ENCODE assay signal across 23 mouse cellular contexts in genomic region chr1:179023486-179023885, GRCm38 (mm10).
DNase-seq lines count a peak whose midpoint lies in the region; ATAC-seq and TF ChIP-seq lines count a peak whose summit lies in the region.
"Had no signal": no experiment of that assay in that cellular context is flagged by ENCODE, and none has a peak within 500 bp of the region (broad histone marks: within the 10 kb centered on the region; RNA-seq: fewer than 3 reads in every experiment).

No protein-coding gene starts in this region.

- no peak for TF ChIP-seq POLR2A in limb, embryonic 14.5 days (IDR thresholded peaks at IDR 0.05; ENCODE audit: borderline replicate concordance, extremely low read depth, insufficient read depth, insufficient read length)

- no peak overlapping the region for H3K4me2 ChIP-seq in embryonic facial prominence, embryonic 11.5 days (ENCODE audit: low read depth, low read length)
- no peak overlapping the region for H3K4me2 ChIP-seq in limb, embryonic 13.5 days (replicated peaks)
- no peak overlapping the region for H3K4me2 ChIP-seq in limb, embryonic 14.5 days (replicated peaks; ENCODE audit: low read depth, low read length, severe bottlenecking)
- H3K4me2 ChIP-seq: embryonic facial prominence, embryonic 15.5 days; forebrain, embryonic 12.5 days; forebrain, embryonic 15.5 days; hindbrain, embryonic 12.5 days; hindbrain, embryonic 15.5 days had no signal

- ATAC-seq in embryonic facial prominence, embryonic 11.5 days (replicated peaks; ENCODE audit: insufficient number of reproducible peaks, low FRiP score, low TSS enrichment, low read depth): no peak
- 0 out of 2 replicates have a peak, but pooled peaks have one; percentile 24 for ATAC-seq in limb, embryonic 13.5 days (ENCODE audit: low FRiP score, low read depth)
- no peak for ATAC-seq in limb, embryonic 14.5 days (ENCODE audit: low FRiP score, low read depth)
- ATAC-seq: forebrain, embryonic 15.5 days; Patski had no signal

- H3K27ac ChIP-seq in embryonic facial prominence, embryonic 11.5 days (replicated peaks; ENCODE audit: low read depth, low read length): no peak overlapping the region
- H3K27ac ChIP-seq in embryonic facial prominence, embryonic 10.5 days (replicated peaks): no peak overlapping the region
- H3K27ac ChIP-seq in limb, embryonic 13.5 days: no peak overlapping the region
- H3K27ac ChIP-seq in limb, embryonic 10.5 days: no peak overlapping the region
- H3K27ac ChIP-seq in limb, embryonic 14.5 days (replicated peaks; ENCODE audit: low read depth, low read length): no peak overlapping the region
- H3K27ac ChIP-seq: embryonic facial prominence, embryonic 15.5 days; forebrain, embryonic 12.5 days; forebrain, embryonic 15.5 days; heart, adult 2 months; heart, embryonic 10.5 days; hindbrain, embryonic 12.5 days; hindbrain, embryonic 15.5 days had no signal

- WGBS in embryonic facial prominence, embryonic 11.5 days: 56% methylated on average over 7 of the region's 7 CpGs
- 67% methylated on average over 7 of the region's 7 CpGs for WGBS in embryonic facial prominence, embryonic 10.5 days
- 63% methylated on average over 7 of the region's 7 CpGs for WGBS in limb, embryonic 13.5 days
- 75% methylated on average over 7 of the region's 7 CpGs for WGBS in limb, embryonic 10.5 days
- WGBS in limb, embryonic 14.5 days: 55% methylated on average over 7 of the region's 7 CpGs

- H3K4me1 ChIP-seq in embryonic facial prominence, embryonic 11.5 days (ENCODE audit: control insufficient read depth, insufficient read depth, low read length): no peaks in the 10 kb centered on the region
- peaks cover 12% of the 10 kb centered on the region for H3K4me1 ChIP-seq in embryonic facial prominence, embryonic 10.5 days
- H3K4me1 ChIP-seq in limb, embryonic 13.5 days: no peaks in the 10 kb centered on the region
- H3K4me1 ChIP-seq in limb, embryonic 10.5 days: peaks cover 13% of the 10 kb centered on the region
- H3K4me1 ChIP-seq in limb, embryonic 14.5 days (ENCODE audit: control insufficient read depth, insufficient read depth, low read length): no peaks in the 10 kb centered on the region
- H3K4me1 ChIP-seq: embryonic facial prominence, embryonic 15.5 days; forebrain, embryonic 12.5 days; forebrain, embryonic 15.5 days; hindbrain, embryonic 12.5 days; hindbrain, embryonic 15.5 days had no signal

- H3K27me3 ChIP-seq in embryonic facial prominence, embryonic 11.5 days (ENCODE audit: control insufficient read depth, insufficient read depth, low read length): no peaks in the 10 kb centered on the region
- H3K27me3 ChIP-seq in embryonic facial prominence, embryonic 10.5 days (replicated peaks; ENCODE audit: low read depth, poor library complexity, severe bottlenecking): no peaks in the 10 kb centered on the region
- no peaks in the 10 kb centered on the region for H3K27me3 ChIP-seq in limb, embryonic 13.5 days
- H3K27me3 ChIP-seq in limb, embryonic 10.5 days (ENCODE audit: low read depth, poor library complexity, severe bottlenecking): no peaks in the 10 kb centered on the region
- H3K27me3 ChIP-seq in limb, embryonic 14.5 days (ENCODE audit: control insufficient read depth, insufficient read depth, low read length): no peaks in the 10 kb centered on the region
- H3K27me3 ChIP-seq: embryonic facial prominence, embryonic 15.5 days; forebrain, embryonic 12.5 days; forebrain, embryonic 15.5 days; hindbrain, embryonic 12.5 days; hindbrain, embryonic 15.5 days; Patski had no signal

- H3K9me3 ChIP-seq in embryonic facial prominence, embryonic 11.5 days (replicated peaks; ENCODE audit: control insufficient read depth, low read length): no peaks in the 10 kb centered on the region
- H3K9me3 ChIP-seq in embryonic facial prominence, embryonic 10.5 days: no peaks in the 10 kb centered on the region
- no peaks in the 10 kb centered on the region for H3K9me3 ChIP-seq in limb, embryonic 13.5 days
- H3K9me3 ChIP-seq in limb, embryonic 10.5 days (replicated peaks): no peaks in the 10 kb centered on the region
- H3K9me3 ChIP-seq in limb, embryonic 14.5 days (ENCODE audit: control insufficient read depth, low read length): no peaks in the 10 kb centered on the region
- H3K9me3 ChIP-seq: embryonic facial prominence, embryonic 15.5 days; forebrain, embryonic 12.5 days; forebrain, embryonic 15.5 days; heart, embryonic 10.5 days; hindbrain, embryonic 12.5 days; hindbrain, embryonic 15.5 days had no signal

- H3K9ac ChIP-seq in embryonic facial prominence, embryonic 11.5 days (replicated peaks; ENCODE audit: low read length): no peak overlapping the region
- no peak overlapping the region for H3K9ac ChIP-seq in limb, embryonic 13.5 days
- H3K9ac ChIP-seq in limb, embryonic 14.5 days (ENCODE audit: low read depth, low read length, severe bottlenecking): no peak overlapping the region
- H3K9ac ChIP-seq: embryonic facial prominence, embryonic 15.5 days; forebrain, embryonic 12.5 days; forebrain, embryonic 15.5 days; hindbrain, embryonic 12.5 days; hindbrain, embryonic 15.5 days had no signal

- peak; percentile 54 for DNase-seq in embryonic facial prominence, embryonic 11.5 days (ENCODE audit: low spot score)
- DNase-seq in embryonic facial prominence, embryonic 10.5 days (ENCODE audit: low spot score): no peak
- no peak for DNase-seq in limb, embryonic 10.5 days (ENCODE audit: low spot score)
- peak; percentile 22 for DNase-seq in NIH3T3 (ENCODE audit: low read depth)
- peak; percentile 16 for DNase-seq in limb, embryonic 14.5 days (ENCODE audit: low spot score)
- no peak for DNase-seq in adrenal gland, adult 18-20 months (ENCODE audit: low spot score in 2 of 2)
- DNase-seq: adrenal gland, adult 2 months; adrenal gland, postnatal 14 days; cerebellum, adult 11 months; cerebellum, adult 2 months; cerebellum, adult 9-11 months; cerebellum, postnatal 25 days; gastrocnemius, postnatal 25 days; heart, adult 2 months had no signal

- H3K36me3 ChIP-seq in embryonic facial prominence, embryonic 11.5 days (replicated peaks; ENCODE audit: control insufficient read depth, insufficient read depth, low read depth, low read length): no peaks in the 10 kb centered on the region
- H3K36me3 ChIP-seq in embryonic facial prominence, embryonic 10.5 days (replicated peaks): no peaks in the 10 kb centered on the region
- H3K36me3 ChIP-seq in limb, embryonic 13.5 days: no peaks in the 10 kb centered on the region
- no peaks in the 10 kb centered on the region for H3K36me3 ChIP-seq in limb, embryonic 10.5 days
- no peaks in the 10 kb centered on the region for H3K36me3 ChIP-seq in limb, embryonic 14.5 days (ENCODE audit: control insufficient read depth, insufficient read depth, low read length)
- H3K36me3 ChIP-seq: embryonic facial prominence, embryonic 15.5 days; forebrain, embryonic 12.5 days; forebrain, embryonic 15.5 days; heart, embryonic 10.5 days; hindbrain, embryonic 12.5 days; hindbrain, embryonic 15.5 days had no signal

- H3K4me3 ChIP-seq in embryonic facial prominence, embryonic 11.5 days (ENCODE audit: low read depth, low read length): no peak overlapping the region
- no peak overlapping the region for H3K4me3 ChIP-seq in embryonic facial prominence, embryonic 10.5 days
- H3K4me3 ChIP-seq in limb, embryonic 13.5 days: no peak overlapping the region
- no peak overlapping the region for H3K4me3 ChIP-seq in limb, embryonic 10.5 days
- no peak overlapping the region for H3K4me3 ChIP-seq in limb, embryonic 14.5 days (replicated peaks; ENCODE audit: low read length)
- H3K4me3 ChIP-seq: embryonic facial prominence, embryonic 15.5 days; erythroblast, embryonic 14.5 days; forebrain, embryonic 12.5 days; forebrain, embryonic 15.5 days; heart, adult 2 months; heart, embryonic 10.5 days; hindbrain, embryonic 12.5 days; hindbrain, embryonic 15.5 days had no signal

Comparison
In these comparisons a context has a peak if more than half of its experiments do, and no peak if none do; other contexts are left out.
1. DNase-seq: peak in embryonic facial prominence, embryonic 11.5 days (single experiment), NIH3T3 (single experiment) and limb, embryonic 14.5 days (single experiment); none in embryonic facial prominence, embryonic 10.5 days (single experiment), limb, embryonic 10.5 days (single experiment) and adrenal gland, adult 18-20 months (0 of 2).